Comparison of ENCODE assay signal across 8 mouse cellular contexts in the genomic region with DNA sequence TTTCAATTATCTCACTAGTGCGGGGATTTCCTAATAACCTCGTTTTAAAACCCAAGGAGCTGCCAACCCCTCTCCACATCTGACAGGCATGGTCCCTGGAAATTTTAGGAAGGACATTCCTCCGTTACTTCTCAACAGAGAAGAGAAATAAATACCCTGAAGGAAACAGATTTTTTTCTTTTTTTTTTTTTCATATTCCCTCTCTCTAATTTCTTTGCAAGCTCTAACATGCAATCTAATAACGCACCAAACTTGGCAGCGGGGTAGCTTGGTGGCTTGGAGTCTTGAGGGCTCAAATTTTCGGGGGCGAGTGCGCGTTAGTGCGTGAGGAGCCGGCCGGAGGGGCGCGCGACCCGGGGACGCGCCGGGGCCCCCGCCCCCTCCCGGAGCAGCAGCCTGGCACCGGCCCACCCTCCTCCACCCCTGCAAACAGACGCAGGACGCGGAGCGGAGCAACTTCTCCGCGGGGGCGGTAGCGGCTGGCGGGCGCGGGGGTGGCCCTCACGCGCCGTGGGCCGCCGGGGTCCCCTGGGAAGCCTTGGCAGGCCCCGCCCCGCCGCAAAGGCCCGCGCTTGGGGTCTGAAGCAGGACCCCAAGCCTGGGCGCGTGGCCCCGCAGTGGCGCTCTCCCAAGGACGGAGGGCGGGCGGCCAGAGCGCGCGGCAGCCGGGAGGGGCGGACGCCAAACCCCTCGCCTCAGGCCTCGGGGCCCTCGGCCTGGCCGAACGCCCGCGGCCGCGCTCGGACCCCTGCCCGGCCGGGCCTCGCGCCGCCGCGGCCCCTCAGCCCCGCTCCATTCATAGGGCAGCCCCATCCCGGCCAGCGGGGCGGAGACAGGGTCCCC. TPM values are rescaled to one million over a fixed set of nuclear protein-coding genes. Genes with fewer than 3 reads are reported as not detected.
DNase-seq lines count a peak whose midpoint lies in the region; ATAC-seq and TF ChIP-seq lines count a peak whose summit lies in the region.

No protein-coding gene starts in this region.

- peak overlapping the region; percentile 99 for H3K9ac ChIP-seq in heart, embryonic 13.5 days
- H3K9ac ChIP-seq in lung, embryonic 15.5 days = peak overlapping the region; percentile 89

- ATAC-seq in heart, embryonic 13.5 days (ENCODE audit: extremely low read depth, insufficient number of reproducible peaks, low FRiP score, low TSS enrichment) = peak; percentile 58
- peak; percentile 74 for ATAC-seq in lung, embryonic 15.5 days (ENCODE audit: borderline replicate concordance, extremely low read depth, low FRiP score, low TSS enrichment)

- 0 out of 2 replicates have a peak, but pooled peaks have one; percentile 7 for TF ChIP-seq POLR2A in embryonic fibroblast, embryonic 13.5 days (IDR thresholded peaks at IDR 0.05; ENCODE audit: low read depth, low read length)

- H3K27ac ChIP-seq in embryonic fibroblast, embryonic 13.5 days (ENCODE audit: insufficient read depth, low read length) = peak overlapping the region; percentile 63
- peak overlapping the region; percentile 99 for H3K27ac ChIP-seq in heart, embryonic 13.5 days (replicated peaks)
- H3K27ac ChIP-seq in lung, embryonic 15.5 days = peak overlapping the region; percentile 99

- H3K27me3 ChIP-seq in heart, embryonic 13.5 days (replicated peaks) = no peaks in the 10 kb centered on the region
- H3K27me3 ChIP-seq in lung, embryonic 15.5 days = no peaks in the 10 kb centered on the region

- H3K9me3 ChIP-seq in heart, embryonic 13.5 days = no peaks in the 10 kb centered on the region
- no peaks in the 10 kb centered on the region for H3K9me3 ChIP-seq in lung, embryonic 15.5 days

- TF ChIP-seq CTCF in embryonic fibroblast, embryonic 13.5 days (IDR thresholded peaks at IDR 0.05; ENCODE audit: borderline replicate concordance, insufficient read depth, low read length) = no peak

- under 1% methylated on average over 72 of the region's 77 CpGs for WGBS in heart, embryonic 13.5 days
- under 1% methylated on average over 70 of the region's 77 CpGs for WGBS in lung, embryonic 15.5 days

- H3K4me1 ChIP-seq in embryonic fibroblast, embryonic 13.5 days (ENCODE audit: control insufficient read depth, insufficient read depth, low read length) = peaks cover 2% of the 10 kb centered on the region; the same call in 1 of the 2 replicates
- H3K4me1 ChIP-seq in heart, embryonic 13.5 days = peaks cover 42% of the 10 kb centered on the region
- peaks cover 35% of the 10 kb centered on the region for H3K4me1 ChIP-seq in lung, embryonic 15.5 days

- DNase-seq in CD8-positive naive resting alpha-beta T cell, adult 2 months (ENCODE audit: low read depth in 2 of 2, low spot score in 2 of 2) = peak; percentile 22 to 41
- DNase-seq in adipocyte (ENCODE audit: low spot score) = peak; percentile 49
- DNase-seq in kidney, postnatal 25 days = peak; percentile 51 to 71
- peak; percentile 42 for DNase-seq in right cerebral cortex, postnatal 14 days
- peak; percentile 23 to 33 for DNase-seq in urinary bladder, postnatal 36 days (ENCODE audit: low spot score in 2 of 2)

- no peaks in the 10 kb centered on the region for H3K36me3 ChIP-seq in heart, embryonic 13.5 days
- H3K36me3 ChIP-seq in lung, embryonic 15.5 days = no peaks in the 10 kb centered on the region

- peak overlapping the region; percentile 71 for H3K4me3 ChIP-seq in embryonic fibroblast, embryonic 13.5 days (ENCODE audit: insufficient read depth, low read length)
- peak overlapping the region; percentile 98 for H3K4me3 ChIP-seq in heart, embryonic 13.5 days
- peak overlapping the region; percentile 84 for H3K4me3 ChIP-seq in lung, embryonic 15.5 days

- H3K4me2 ChIP-seq in heart, embryonic 13.5 days = peak overlapping the region; percentile 79
- H3K4me2 ChIP-seq in lung, embryonic 15.5 days = peak overlapping the region; percentile 54

RNA-seq across cellular contexts. Expression of gene Chd6, which starts 0.6 kb away (rescaled TPM):
- 28.9 and 40.2 TPM in 2 replicates for polyA plus RNA-seq in embryonic fibroblast, embryonic 13.5 days (2011; ENCODE audit: insufficient read length, low read depth, missing spikeins)
- polyA plus RNA-seq in heart, embryonic 13.5 days (2015; fragmentation: Nextera tagmentation; extraction: Ambion mirVana) = 15.2 and 16.7 TPM in 2 replicates
- 28.7 and 32.8 TPM in 2 replicates for polyA plus RNA-seq in lung, embryonic 15.5 days (2015; fragmentation: Nextera tagmentation; extraction: Ambion mirVana)

Comparison
In these comparisons a context has a peak if more than half of its experiments do, and no peak if none do; other contexts are left out.
1. Peak in every context shown above with its lines: DNase-seq, ATAC-seq, H3K4me3 ChIP-seq and H3K27ac ChIP-seq.